Mouse (Mus musculus) heart, embryonic 16.5 days (tissue): ENCODE measurements around the gene Psmd5. TPM values are rescaled to one million over a fixed set of nuclear protein-coding genes. Genes with fewer than 3 reads are reported as not detected.
A peak's percentile ranks its signal among the peaks of the same experiment; 100 is the strongest.
"Not testable (repeated sequence)": the region's sequence is repeated elsewhere in the genome, so short reads cannot be mapped to it uniquely, and the experiment has no call there.

Source experiments
- ATAC-seq: fragments of 200-750 bp; cut with Nextera tagmentation; replicated peaks from 2 replicates; pipeline ENCODE4 v1.8.0; 2017; ENCODE audit warnings: moderate number of reproducible peaks; ENCODE audit not compliant: insufficient read depth, low FRiP score; ENCODE audit errors: extremely low read depth
- H3K27ac ChIP-seq: fragments of 300-500 bp; sonication (generic); 2 replicates; pipeline ENCODE4 v1.5.1; 2014; ENCODE audit warnings: mild to moderate bottlenecking, low read length, control low read depth, moderate library complexity
- H3K27me3 ChIP-seq: fragments of 300-500 bp; sonication (generic); 2 replicates; pipeline ENCODE4 v1.6.1; 2014; ENCODE audit warnings: low read length, mixed read lengths; ENCODE audit not compliant: control insufficient read depth, insufficient read depth
- H3K36me3 ChIP-seq: fragments of 300-500 bp; sonication (generic); 2 replicates; pipeline ENCODE4 v1.6.1; 2014; ENCODE audit not compliant: control insufficient read depth, insufficient read depth
- H3K4me1 ChIP-seq: fragments of 300-500 bp; sonication (generic); 2 replicates; pipeline ENCODE4 v1.6.1; 2014; ENCODE audit warnings: low read length, mixed read lengths; ENCODE audit not compliant: control insufficient read depth, insufficient read depth
- H3K4me2 ChIP-seq: fragments of 300-500 bp; sonication (generic); 2 replicates; pipeline ENCODE4 v1.6.1; 2014; ENCODE audit warnings: low read depth, mild to moderate bottlenecking, control low read depth, low read length
- H3K4me3 ChIP-seq: fragments of 300-500 bp; sonication (generic); 2 replicates; pipeline ENCODE4 v1.5.1; 2014; ENCODE audit warnings: mild to moderate bottlenecking, control low read depth, low read length
- H3K9ac ChIP-seq: fragments of 300-500 bp; sonication (generic); 2 replicates; pipeline ENCODE4 v1.6.1; 2014; ENCODE audit warnings: low read length, control low read depth
- H3K9me3 ChIP-seq: fragments of 300-500 bp; sonication (generic); replicated peaks from 2 replicates; pipeline ENCODE4 v1.6.1; 2016; ENCODE audit warnings: low read length; ENCODE audit not compliant: control insufficient read depth
- WGBS: fragments of 180-500 bp; shearing (Covaris S2); extraction: QIAGEN DNeasy Blood & Tissue Kit; methylation state at CpG from one replicate; pipeline ENCODE4 v1.1.7; 2014; 5-methylcytosine and 5-hydroxymethylcytosine counted together
- polyA plus RNA-seq: library from polyadenylated mRNA; unstranded; fragments of >200 nt; fragmentation: Nextera tagmentation; extraction: Ambion mirVana; gene quantifications from 2 replicates; pipeline ENCODE4 v1.2.1, GENCODE M21; 2015

The Psmd5 gene
- polyA plus RNA-seq, 1 experiment from 2014 or later, result 57.4 TPM

DNA sequence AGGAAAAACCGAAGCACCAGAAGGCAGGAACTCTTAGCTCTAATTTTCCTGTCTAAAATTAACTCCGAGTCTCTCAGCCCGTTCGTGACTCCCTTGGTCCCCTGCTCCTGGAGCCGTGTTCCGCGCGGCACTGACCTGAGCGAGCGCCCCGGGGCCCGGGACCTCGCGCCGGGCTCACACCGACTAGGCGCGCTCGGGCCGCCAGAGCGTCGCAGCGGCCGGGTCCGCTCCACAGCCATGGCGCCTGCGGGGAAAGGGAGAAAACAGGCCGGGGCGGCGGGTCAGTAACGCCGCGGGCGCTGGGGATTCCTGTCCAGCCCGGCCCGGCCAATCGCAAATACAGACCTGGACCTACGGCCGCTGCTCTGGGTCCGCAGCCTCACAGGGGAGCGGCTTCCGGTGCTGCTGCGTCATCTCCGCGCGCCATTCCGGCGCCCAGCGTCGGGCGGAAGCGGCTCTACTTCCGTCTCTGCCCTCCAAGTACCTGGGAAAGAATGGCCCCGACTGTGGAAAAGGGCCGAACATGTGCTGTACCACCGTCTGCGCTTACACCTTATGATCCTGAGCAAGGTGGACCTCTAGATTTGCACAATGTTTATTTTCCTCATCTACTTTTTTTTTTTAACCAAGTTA is 48.8 kb downstream of the Psmd5 start, which contains the start of gene Fbxw2:
TSS of gene Fbxw2 (minus strand) at position 485 of the 633 bp plus-strand sequence.
- peak within 1 kb of the TSS; percentile 72 for H3K4me2 ChIP-seq
- H3K9ac ChIP-seq, result peak within 1 kb of the TSS; percentile 98
- peak within 1 kb of the TSS; percentile 88 for H3K27ac ChIP-seq
- ATAC-seq, result peak; percentile 99
- under 1% methylated on average over 57 of the region's 57 CpGs for WGBS
- peak within 1 kb of the TSS; percentile 100 for H3K4me3 ChIP-seq
- H3K36me3 ChIP-seq, result peaks cover 8% of the 10 kb centered on the region; the same call in 1 of the 2 replicates
- H3K9me3 ChIP-seq, result no peaks in the 10 kb centered on the region
- H3K27me3 ChIP-seq, result no peaks in the 10 kb centered on the region; the same call in 1 of the 2 replicates
- H3K4me1 ChIP-seq, result peaks cover 13% of the 10 kb centered on the region

DNA sequence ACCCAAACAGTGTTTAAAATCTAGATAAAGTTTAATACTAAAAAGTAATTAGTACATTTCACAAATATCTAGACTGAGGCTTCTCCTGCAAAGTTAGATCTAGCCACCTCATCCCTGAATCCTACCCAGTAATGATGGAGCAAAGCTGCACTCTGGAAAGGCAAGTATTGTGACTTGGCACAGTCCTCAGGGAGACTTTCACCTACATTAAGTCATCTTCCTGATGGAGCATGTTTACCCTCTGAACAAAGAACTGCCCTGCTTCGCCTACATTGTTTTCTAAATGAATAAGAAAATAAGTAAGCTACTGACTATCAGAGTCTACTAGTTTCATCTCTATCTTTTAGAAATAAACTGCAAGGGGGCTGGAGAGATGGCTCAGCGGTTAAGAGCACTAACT is 56.3 kb downstream of the Psmd5 start:
- Histone ChIP-seq H3K27me3 (no peaks in the 10 kb centered on the region), H3K36me3 (peaks cover 20% of the 10 kb centered on the region; the same call in 1 of the 2 replicates)

DNA sequence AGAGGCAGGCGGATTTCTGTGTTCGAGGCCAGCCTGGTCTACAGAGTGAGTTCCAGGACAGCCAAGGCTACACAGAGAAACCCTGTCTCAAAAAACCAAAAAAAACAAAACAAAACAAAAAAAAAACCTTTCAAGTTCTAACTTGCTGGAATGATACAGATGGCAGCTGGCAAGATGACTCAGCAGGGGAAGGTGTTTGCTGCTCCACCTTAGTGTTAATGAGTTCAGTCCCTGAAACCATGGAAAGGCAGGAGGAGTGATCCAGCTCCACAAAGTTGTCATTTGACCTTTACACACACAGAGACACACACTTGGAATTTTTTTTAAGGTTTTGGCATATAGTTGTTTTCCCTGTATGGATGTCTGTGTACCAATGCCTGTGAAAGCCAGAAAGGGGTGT is 58.9 kb downstream of the Psmd5 start:
- H3K27ac ChIP-seq, H3K9ac ChIP-seq, H3K27me3 ChIP-seq, H3K9me3 ChIP-seq, ATAC-seq, H3K4me3 ChIP-seq, H3K4me1 ChIP-seq, H3K4me2 ChIP-seq: not testable (repeated sequence)
- H3K36me3 ChIP-seq, result peaks cover 26% of the 10 kb centered on the region
- 92% methylated on average over 2 of the region's 2 CpGs for WGBS

More for the DNA sequence above, 56.3 kb downstream of the Psmd5 start:
- no peaks in the 10 kb centered on the region for H3K4me1 ChIP-seq
- no peak overlapping the region for H3K27ac ChIP-seq
- H3K9ac ChIP-seq, result no peak overlapping the region
- 93% methylated on average over 2 of the region's 2 CpGs for WGBS
- H3K4me3 ChIP-seq, result no peak overlapping the region
- H3K9me3 ChIP-seq, result no peaks in the 10 kb centered on the region
- ATAC-seq, result no peak
- H3K4me2 ChIP-seq, result no peak overlapping the region

DNA sequence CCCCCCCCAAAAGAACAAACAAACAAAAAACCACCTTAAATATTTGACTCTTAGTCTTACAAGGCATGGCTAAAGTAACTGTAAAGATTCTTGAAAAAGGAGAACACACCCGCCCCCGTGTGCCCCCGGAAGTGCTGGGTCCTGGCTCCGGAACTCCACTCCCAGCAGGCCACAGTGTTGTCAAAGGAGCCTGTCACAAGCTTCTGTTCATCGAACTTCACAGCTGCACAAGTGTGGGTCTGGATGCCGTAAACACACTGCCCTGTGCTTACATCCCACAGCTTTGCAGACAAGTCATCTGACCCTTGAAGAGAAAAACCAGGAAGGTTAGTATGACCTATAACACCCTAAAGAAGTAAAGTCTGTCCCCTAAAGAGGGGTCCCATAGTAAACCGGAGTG is 62.1 kb downstream of the Psmd5 start:
- 73% methylated on average over 7 of the region's 7 CpGs for WGBS
- Histone ChIP-seq H3K9ac (no peak overlapping the region), H3K4me3 (no peak overlapping the region), H3K27ac (no peak overlapping the region), H3K9me3 (no peaks in the 10 kb centered on the region), H3K4me1 (no peaks in the 10 kb centered on the region; the same call in 1 of the 2 replicates), H3K4me2 (no peak overlapping the region), H3K36me3 (peaks cover 27% of the 10 kb centered on the region), H3K27me3 (no peaks in the 10 kb centered on the region)
- no peak for ATAC-seq

- Histone ChIP-seq H3K4me2 (no peak overlapping the region), H3K4me3 (no peak overlapping the region), H3K27ac (no peak overlapping the region), H3K9ac (no peak overlapping the region), H3K9me3 (no peaks in the 10 kb centered on the region), H3K4me1 (peaks cover 3% of the 10 kb centered on the region; the same call in 1 of the 2 replicates), H3K36me3 (peaks cover 27% of the 10 kb centered on the region), H3K27me3 (no peaks in the 10 kb centered on the region)
- no peak for ATAC-seq
- WGBS, result 88% methylated on average over 3 of the region's 3 CpGs
Observed at GRCm38 (mm10) chr2:34810775-34811174, 64.0 kb downstream of the Psmd5 start.

DNA sequence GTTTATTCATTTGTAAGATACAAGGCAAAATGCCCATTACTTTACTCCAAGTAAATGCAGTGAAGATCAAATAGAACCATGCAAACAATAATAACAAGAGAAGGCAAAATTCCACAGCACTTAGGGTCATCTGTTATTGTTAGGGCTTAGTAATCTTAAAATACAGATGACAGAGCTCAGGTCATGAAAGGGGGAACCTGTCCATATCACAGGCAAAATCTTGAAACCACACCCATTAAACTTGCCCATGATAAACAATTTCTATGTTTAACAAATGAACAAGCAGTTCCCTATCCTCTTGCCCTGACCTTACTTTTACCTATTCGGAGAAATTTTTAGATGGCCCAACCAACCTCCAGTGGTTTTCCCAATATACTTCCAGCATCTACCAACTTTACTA is 65.2 kb downstream of the Psmd5 start:
- Histone ChIP-seq H3K27me3 (no peaks in the 10 kb centered on the region), H3K9ac (no peak overlapping the region), H3K27ac (no peak overlapping the region), H3K9me3 (no peaks in the 10 kb centered on the region), H3K4me3 (no peak overlapping the region), H3K4me1 (peaks cover 7% of the 10 kb centered on the region), H3K36me3 (peaks cover 28% of the 10 kb centered on the region), H3K4me2 (no peak overlapping the region)
- 94% methylated on average over 1 of the region's 1 CpGs for WGBS
- no peak for ATAC-seq

DNA sequence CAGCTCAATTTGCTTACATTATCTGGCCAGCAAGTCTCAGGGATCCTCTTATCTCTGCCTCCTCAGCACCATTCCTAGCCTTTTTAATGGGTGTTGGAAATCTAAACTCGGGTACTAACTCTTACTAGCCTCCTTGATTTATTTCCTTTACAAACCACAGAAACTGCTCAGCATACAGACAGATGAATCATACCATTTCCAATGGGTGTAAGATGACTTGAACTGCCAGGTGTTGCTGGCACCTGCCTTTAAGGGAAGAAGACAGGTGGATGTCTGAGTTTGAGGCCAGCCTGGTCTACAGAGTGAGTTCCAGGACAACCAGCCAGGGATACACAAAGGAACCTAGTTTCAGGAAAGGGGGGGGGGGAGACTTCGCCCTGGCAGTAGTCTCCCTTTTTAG is 66.7 kb downstream of the Psmd5 start:
- no peaks in the 10 kb centered on the region for H3K9me3 ChIP-seq
- no peak overlapping the region for H3K4me3 ChIP-seq
- no peak overlapping the region for H3K4me2 ChIP-seq
- no peak overlapping the region for H3K27ac ChIP-seq
- peaks cover 19% of the 10 kb centered on the region for H3K4me1 ChIP-seq
- WGBS, result 64% methylated on average over 2 of the region's 2 CpGs
- H3K36me3 ChIP-seq, result peaks cover 28% of the 10 kb centered on the region
- no peak overlapping the region for H3K9ac ChIP-seq
- no peak for ATAC-seq
- no peaks in the 10 kb centered on the region for H3K27me3 ChIP-seq

DNA sequence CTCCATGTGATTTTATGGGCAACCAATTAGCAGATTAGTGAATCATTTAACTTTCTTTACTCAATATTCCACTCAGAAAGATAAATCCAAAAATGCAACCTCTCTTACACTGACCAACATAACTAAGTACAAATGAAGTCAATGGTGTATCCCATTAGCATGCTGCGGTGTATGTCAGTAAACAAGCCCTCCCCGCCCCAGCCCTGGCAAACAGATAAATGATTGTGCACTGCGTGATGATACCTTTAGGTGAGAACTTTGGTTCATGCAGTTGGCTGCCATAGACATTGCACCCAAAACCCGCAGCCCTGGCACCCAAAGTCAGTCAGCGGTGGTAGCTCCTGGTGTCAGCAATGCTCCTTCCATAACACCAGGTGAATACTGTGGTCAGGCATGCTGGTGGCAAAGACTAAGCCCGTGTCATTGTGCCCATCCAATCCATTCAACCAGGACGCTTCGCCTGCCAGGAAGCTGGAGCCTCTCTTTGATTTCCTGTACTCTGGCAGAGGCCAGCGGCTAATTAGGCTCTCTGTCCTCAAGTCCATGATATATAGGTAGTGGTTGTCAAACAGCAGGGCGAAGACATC is 69.3 kb downstream of the Psmd5 start:
- Histone ChIP-seq H3K9ac (no peak overlapping the region), H3K4me1 (peaks cover 19% of the 10 kb centered on the region), H3K36me3 (peaks cover 15% of the 10 kb centered on the region), H3K4me3 (no peak overlapping the region), H3K4me2 (no peak overlapping the region), H3K9me3 (no peaks in the 10 kb centered on the region), H3K27me3 (no peaks in the 10 kb centered on the region), H3K27ac (no peak overlapping the region)
- no peak for ATAC-seq
- whole genome bisulfite sequencing, result 85% methylated on average over 10 of the region's 10 CpGs

- Histone ChIP-seq H3K4me3 (no peak overlapping the region), H3K27me3 (no peaks in the 10 kb centered on the region), H3K4me2 (no peak overlapping the region), H3K36me3 (peaks cover 15% of the 10 kb centered on the region), H3K27ac (no peak overlapping the region), H3K4me1 (peaks cover 24% of the 10 kb centered on the region), H3K9ac (no peak overlapping the region), H3K9me3 (no peaks in the 10 kb centered on the region)
- ATAC-seq, result no peak
- 30% methylated on average over 1 of the region's 1 CpGs for WGBS
Observed at GRCm38 (mm10) chr2:34804815-34805214, 70.0 kb downstream of the Psmd5 start.
